Mouse (Mus musculus): ENCODE measurements around the gene Tmem115. TPM values are rescaled to one million over a fixed set of nuclear protein-coding genes. Genes with fewer than 3 reads are reported as not detected.

The Tmem115 gene
- polyA plus RNA-seq, 2 experiments = 34.9 to 54.1 TPM

- no peak for TF ChIP-seq POLR2A (IDR thresholded peaks at IDR 0.05; ENCODE audit: borderline replicate concordance, extremely low read depth, insufficient read depth, insufficient read length)
- peak overlapping the region; percentile 85 for H3K4me3 ChIP-seq (replicated peaks; ENCODE audit: low read length)
- H3K36me3 ChIP-seq (ENCODE audit: control insufficient read depth, insufficient read depth, low read length) = peaks cover 20% of the 10 kb centered on the region
- ATAC-seq (ENCODE audit: low FRiP score, low read depth) = no peak
- DNase-seq (ENCODE audit: low spot score) = no peak
- H3K9ac ChIP-seq (ENCODE audit: low read depth, low read length, severe bottlenecking) = peak overlapping the region; percentile 60; the same call in 1 of the 2 replicates
- H3K9me3 ChIP-seq (ENCODE audit: control insufficient read depth, low read length) = no peaks in the 10 kb centered on the region
- peaks cover 44% of the 10 kb centered on the region for H3K4me1 ChIP-seq (ENCODE audit: control insufficient read depth, insufficient read depth, low read length)
- H3K4me2 ChIP-seq (replicated peaks; ENCODE audit: low read depth, low read length, severe bottlenecking) = peak overlapping the region; percentile 98
- H3K27ac ChIP-seq (replicated peaks; ENCODE audit: low read depth, low read length) = peak overlapping the region; percentile 85; the same call in 1 of the 2 replicates
- 67% methylated on average over 5 of the region's 5 CpGs for WGBS
- H3K27me3 ChIP-seq (ENCODE audit: control insufficient read depth, insufficient read depth, low read length) = no peaks in the 10 kb centered on the region
Measured at GRCm38 (mm10) chr9:107552690-107553393, 19.1 kb downstream of the Tmem115 start.

- peak; percentile 18 for ATAC-seq (ENCODE audit: low FRiP score, low read depth)
- peak overlapping the region; percentile 98 for H3K4me2 ChIP-seq (replicated peaks; ENCODE audit: low read depth, low read length, severe bottlenecking)
Measured at GRCm38 (mm10) chr9:107553541-107554318, 20.0 kb downstream of the Tmem115 start.

GRCm38 (mm10) chr9:107554319-107554825 lies 20.6 kb downstream of the Tmem115 start:
- Histone ChIP-seq H3K27ac (replicated peaks; ENCODE audit: low read depth, low read length) (peak overlapping the region; percentile 91), H3K9ac (ENCODE audit: low read depth, low read length, severe bottlenecking) (peak overlapping the region; percentile 80), H3K4me2 (replicated peaks; ENCODE audit: low read depth, low read length, severe bottlenecking) (peak overlapping the region; percentile 98), H3K27me3 (ENCODE audit: control insufficient read depth, insufficient read depth, low read length) (no peaks in the 10 kb centered on the region), H3K36me3 (ENCODE audit: control insufficient read depth, insufficient read depth, low read length) (peaks cover 35% of the 10 kb centered on the region), H3K4me3 (replicated peaks; ENCODE audit: low read length) (peak overlapping the region; percentile 85), H3K4me1 (ENCODE audit: control insufficient read depth, insufficient read depth, low read length) (peaks cover 44% of the 10 kb centered on the region), H3K9me3 (ENCODE audit: control insufficient read depth, low read length) (no peaks in the 10 kb centered on the region)
- DNase-seq (ENCODE audit: low spot score) (peak; percentile 98), ATAC-seq (ENCODE audit: low FRiP score, low read depth) (peak; percentile 91)
- 0% methylated on average over 36 of the region's 53 CpGs for WGBS
- TF ChIP-seq POLR2A (IDR thresholded peaks at IDR 0.05; ENCODE audit: borderline replicate concordance, extremely low read depth, insufficient read depth, insufficient read length) = peak; percentile 64; the same call in 1 of the 2 replicates

More at GRCm38 (mm10) chr9:107553541-107554318, 20.0 kb downstream of the Tmem115 start:
- H3K4me1 ChIP-seq (ENCODE audit: control insufficient read depth, insufficient read depth, low read length) = peaks cover 44% of the 10 kb centered on the region
- no peak for TF ChIP-seq POLR2A (IDR thresholded peaks at IDR 0.05; ENCODE audit: borderline replicate concordance, extremely low read depth, insufficient read depth, insufficient read length)
- no peak for DNase-seq (ENCODE audit: low spot score)
- WGBS = 7% methylated on average over 37 of the region's 37 CpGs
- peak overlapping the region; percentile 60 for H3K9ac ChIP-seq (ENCODE audit: low read depth, low read length, severe bottlenecking)
- H3K4me3 ChIP-seq (replicated peaks; ENCODE audit: low read length) = peak overlapping the region; percentile 85
- H3K9me3 ChIP-seq (ENCODE audit: control insufficient read depth, low read length) = no peaks in the 10 kb centered on the region
- H3K27ac ChIP-seq (replicated peaks; ENCODE audit: low read depth, low read length) = peak overlapping the region; percentile 79
- H3K36me3 ChIP-seq (ENCODE audit: control insufficient read depth, insufficient read depth, low read length) = peaks cover 29% of the 10 kb centered on the region
- no peaks in the 10 kb centered on the region for H3K27me3 ChIP-seq (ENCODE audit: control insufficient read depth, insufficient read depth, low read length)

GRCm38 (mm10) chr9:107555031-107555457 lies 21.3 kb downstream of the Tmem115 start:
- Histone ChIP-seq H3K27ac (replicated peaks; ENCODE audit: low read depth, low read length) (peak overlapping the region; percentile 91), H3K27me3 (ENCODE audit: control insufficient read depth, insufficient read depth, low read length) (no peaks in the 10 kb centered on the region), H3K36me3 (ENCODE audit: control insufficient read depth, insufficient read depth, low read length) (peaks cover 42% of the 10 kb centered on the region), H3K4me1 (ENCODE audit: control insufficient read depth, insufficient read depth, low read length) (peaks cover 44% of the 10 kb centered on the region), H3K4me3 (replicated peaks; ENCODE audit: low read length) (peak overlapping the region; percentile 85), H3K4me2 (replicated peaks; ENCODE audit: low read depth, low read length, severe bottlenecking) (peak overlapping the region; percentile 98), H3K9me3 (ENCODE audit: control insufficient read depth, low read length) (no peaks in the 10 kb centered on the region), H3K9ac (ENCODE audit: low read depth, low read length, severe bottlenecking) (peak overlapping the region; percentile 80)
- DNase-seq (ENCODE audit: low spot score) = peak; percentile 55
- 0% methylated on average over 23 of the region's 23 CpGs for WGBS
- ATAC-seq (ENCODE audit: low FRiP score, low read depth) = no peak
- TF ChIP-seq POLR2A (IDR thresholded peaks at IDR 0.05; ENCODE audit: borderline replicate concordance, extremely low read depth, insufficient read depth, insufficient read length) = 0 out of 2 replicates have a peak, but pooled peaks have one; percentile 12

GRCm38 (mm10) chr9:107555701-107556100 lies 22.0 kb downstream of the Tmem115 start:
- DNase-seq (ENCODE audit: low spot score) (no peak), ATAC-seq (ENCODE audit: low FRiP score, low read depth) (no peak)
- H3K27ac ChIP-seq (replicated peaks; ENCODE audit: low read depth, low read length) = no peak overlapping the region
- peak overlapping the region; percentile 80 for H3K9ac ChIP-seq (ENCODE audit: low read depth, low read length, severe bottlenecking)
- 28% methylated on average over 2 of the region's 2 CpGs for WGBS
- no peaks in the 10 kb centered on the region for H3K9me3 ChIP-seq (ENCODE audit: control insufficient read depth, low read length)
- TF ChIP-seq POLR2A (IDR thresholded peaks at IDR 0.05; ENCODE audit: borderline replicate concordance, extremely low read depth, insufficient read depth, insufficient read length) = no peak
- H3K4me2 ChIP-seq (replicated peaks; ENCODE audit: low read depth, low read length, severe bottlenecking) = peak overlapping the region; percentile 98
- no peaks in the 10 kb centered on the region for H3K27me3 ChIP-seq (ENCODE audit: control insufficient read depth, insufficient read depth, low read length)
- peak overlapping the region; percentile 85 for H3K4me3 ChIP-seq (replicated peaks; ENCODE audit: low read length)
- H3K36me3 ChIP-seq (ENCODE audit: control insufficient read depth, insufficient read depth, low read length) = peaks cover 48% of the 10 kb centered on the region
- peaks cover 42% of the 10 kb centered on the region for H3K4me1 ChIP-seq (ENCODE audit: control insufficient read depth, insufficient read depth, low read length)
